In genomic region chr17:7904992-7905391, GRCm38 (mm10) we compare ENCODE assay signal across 17 mouse cellular contexts.
"Had no signal": no experiment of that assay in that cellular context is flagged by ENCODE, and none has a peak within 500 bp of the region (broad histone marks: within the 10 kb centered on the region; RNA-seq: fewer than 3 reads in every experiment).

No protein-coding gene starts in this region.

- H3K4me3 ChIP-seq: limb, embryonic 15.5 days; liver, embryonic 12.5 days; midbrain, embryonic 10.5 days; neural tube, embryonic 12.5 days; stomach, embryonic 15.5 days had no signal

- H3K9me3 ChIP-seq: limb, embryonic 15.5 days; neural tube, embryonic 12.5 days; stomach, embryonic 15.5 days had no signal

- DNase-seq: kidney, adult 9 months; kidney, postnatal 36 days; layer of hippocampus, adult 9-11 months; layer of hippocampus, postnatal 36 days; lung, embryonic 14.5 days; lung, postnatal 10 days; lung, postnatal 4 days; midbrain, embryonic 14.5 days; right cerebral cortex, postnatal 4 days; spleen, adult 18-20 months; thymus, postnatal 36 days had no signal

- H3K27ac ChIP-seq: kidney, postnatal 0 days; limb, embryonic 15.5 days; liver, embryonic 12.5 days; midbrain, embryonic 10.5 days; neural tube, embryonic 12.5 days; stomach, embryonic 15.5 days had no signal

- H3K27me3 ChIP-seq: limb, embryonic 15.5 days; liver, embryonic 12.5 days; neural tube, embryonic 12.5 days; stomach, embryonic 15.5 days had no signal

- ATAC-seq: liver, embryonic 12.5 days had no signal

- H3K4me1 ChIP-seq: limb, embryonic 15.5 days; liver, embryonic 12.5 days; midbrain, embryonic 10.5 days; neural tube, embryonic 12.5 days; stomach, embryonic 15.5 days had no signal

- H3K36me3 ChIP-seq: limb, embryonic 15.5 days; liver, embryonic 12.5 days; midbrain, embryonic 10.5 days; neural tube, embryonic 12.5 days; stomach, embryonic 15.5 days had no signal
